Mouse (Mus musculus) cerebellum, adult 9-10 months (tissue): ENCODE results near the gene Shisa2.

Experiments used
- DNase-seq: peaks from one replicate; pipeline ENCODE4 v3.0.0; 2022

Gene Shisa2

GRCm38 (mm10) chr14:59633295-59633898, 8.3 kb downstream of the Shisa2 start:
- no peak for DNase-seq

GRCm38 (mm10) chr14:59633988-59634387, 8.9 kb downstream of the Shisa2 start:
- DNase-seq = no peak

GRCm38 (mm10) chr14:59638906-59639703, 14.0 kb downstream of the Shisa2 start:
- DNase-seq = no peak

GRCm38 (mm10) chr14:59641856-59642255, 16.7 kb downstream of the Shisa2 start:
- DNase-seq = no peak

GRCm38 (mm10) chr14:59643582-59643981, 18.5 kb downstream of the Shisa2 start:
- no peak for DNase-seq

GRCm38 (mm10) chr14:59644166-59644565, 19.1 kb downstream of the Shisa2 start:
- DNase-seq = no peak

- no peak for DNase-seq
Observed at GRCm38 (mm10) chr14:59644896-59645295, 19.8 kb downstream of the Shisa2 start.

- DNase-seq = no peak
Observed at GRCm38 (mm10) chr14:59646826-59647697, 22.0 kb downstream of the Shisa2 start.

GRCm38 (mm10) chr14:59648611-59649010, 23.5 kb downstream of the Shisa2 start:
- DNase-seq = no peak

- DNase-seq = no peak
Observed at GRCm38 (mm10) chr14:59649337-59649736, 24.2 kb downstream of the Shisa2 start.

GRCm38 (mm10) chr14:59656591-59656990, 31.5 kb downstream of the Shisa2 start:
- no peak for DNase-seq

GRCm38 (mm10) chr14:59657098-59657497, 32.0 kb downstream of the Shisa2 start:
- no peak for DNase-seq

- DNase-seq = no peak
Observed at GRCm38 (mm10) chr14:59672893-59673515, 47.9 kb downstream of the Shisa2 start.

GRCm38 (mm10) chr14:59674556-59674955, 49.4 kb downstream of the Shisa2 start:
- no peak for DNase-seq

- DNase-seq = no peak
Observed at GRCm38 (mm10) chr14:59675330-59675729, 50.2 kb downstream of the Shisa2 start.

GRCm38 (mm10) chr14:59677598-59678003, 52.5 kb downstream of the Shisa2 start:
- DNase-seq = no peak
